Mouse (Mus musculus) hindlimb bud, embryonic 11.5 days (tissue): ENCODE results near the gene Pipox.

ENCODE experiments used
- DNase-seq: peaks from one replicate; pipeline ENCODE4 v3.0.0-alpha.2; 2012; ENCODE audit warnings: low read depth, low spot score; ENCODE audit errors: extremely low spot score

Gene Pipox

GRCm38 (mm10) chr11:77850401-77851244 is 43.3 kb downstream of the Pipox start:
- DNase-seq = no peak

GRCm38 (mm10) chr11:77849151-77849550 is 44.7 kb downstream of the Pipox start:
- no peak for DNase-seq

- DNase-seq = no peak
Measured at GRCm38 (mm10) chr11:77848131-77848530, 45.8 kb downstream of the Pipox start.

GRCm38 (mm10) chr11:77847599-77848128 is 46.2 kb downstream of the Pipox start:
- no peak for DNase-seq

GRCm38 (mm10) chr11:77843906-77844200 is 50.0 kb downstream of the Pipox start:
- DNase-seq = no peak

- DNase-seq = no peak
Measured at GRCm38 (mm10) chr11:77843068-77843905, 50.6 kb downstream of the Pipox start.

- no peak for DNase-seq
Measured at GRCm38 (mm10) chr11:77840523-77841245, 53.2 kb downstream of the Pipox start.

- DNase-seq = no peak
Measured at GRCm38 (mm10) chr11:77837856-77838255, 56.0 kb downstream of the Pipox start.

- no peak for DNase-seq
Measured at GRCm38 (mm10) chr11:77836751-77837150, 57.1 kb downstream of the Pipox start.

- no peak for DNase-seq
Measured at GRCm38 (mm10) chr11:77836290-77836689, 57.6 kb downstream of the Pipox start.

GRCm38 (mm10) chr11:77835109-77835508 is 58.8 kb downstream of the Pipox start:
- no peak for DNase-seq

GRCm38 (mm10) chr11:77832541-77832940 is 61.4 kb downstream of the Pipox start:
- no peak for DNase-seq

- DNase-seq = no peak
Measured at GRCm38 (mm10) chr11:77830875-77831274, 63.0 kb downstream of the Pipox start.
